Mouse (Mus musculus): ENCODE data around the gene Ecm1. TPM values are rescaled to one million over a fixed set of nuclear protein-coding genes. Genes with fewer than 3 reads are reported as not detected.

Ecm1 gene
- polyA plus RNA-seq (2016; fragmentation: Nextera tagmentation; extraction: Ambion mirVana) = 14.2 and 20.3 TPM in 2 replicates

GRCm38 (mm10) chr3:95739353-95740104 lies at the start of gene Ecm1:
Ecm1 (minus strand) TSS chr3:95739569.
- H3K27ac ChIP-seq = peak within 1 kb of the TSS; percentile 45; the same call in 1 of the 2 replicates
- no peak within 1 kb of the TSS for H3K4me3 ChIP-seq
- H3K4me1 ChIP-seq (replicated peaks) = peaks cover 30% of the 10 kb centered on the region
- no peaks in the 10 kb centered on the region for H3K27me3 ChIP-seq (ENCODE audit: insufficient read depth, poor library complexity, severe bottlenecking)
- WGBS = 81% methylated on average over 7 of the region's 7 CpGs
- no peaks in the 10 kb centered on the region for H3K9me3 ChIP-seq
- DNase-seq (ENCODE audit: low spot score) = no peak
- peaks cover 98% of the 10 kb centered on the region for H3K36me3 ChIP-seq

- no peaks in the 10 kb centered on the region for H3K4me1 ChIP-seq (replicated peaks)
- H3K9me3 ChIP-seq = no peaks in the 10 kb centered on the region
- peaks cover 84% of the 10 kb centered on the region for H3K36me3 ChIP-seq
- no peak for DNase-seq (ENCODE audit: low spot score)
- no peak overlapping the region for H3K27ac ChIP-seq
- no peak overlapping the region for H3K4me3 ChIP-seq
- no peaks in the 10 kb centered on the region for H3K27me3 ChIP-seq (ENCODE audit: insufficient read depth, poor library complexity, severe bottlenecking)
- WGBS = 88% methylated on average over 4 of the region's 4 CpGs
These were observed 46.1 kb upstream of the Ecm1 start for GRCm38 (mm10) chr3:95785501-95785900.

GRCm38 (mm10) chr3:95771985-95772384 lies 32.6 kb upstream of the Ecm1 start:
- H3K27ac ChIP-seq = no peak overlapping the region
- no peak for DNase-seq (ENCODE audit: low spot score)
- H3K9me3 ChIP-seq = no peaks in the 10 kb centered on the region
- H3K4me1 ChIP-seq (replicated peaks) = no peaks in the 10 kb centered on the region
- peaks cover 99% of the 10 kb centered on the region for H3K36me3 ChIP-seq
- no peaks in the 10 kb centered on the region for H3K27me3 ChIP-seq (ENCODE audit: insufficient read depth, poor library complexity, severe bottlenecking)
- H3K4me3 ChIP-seq = no peak overlapping the region

GRCm38 (mm10) chr3:95765534-95765933 lies 26.2 kb upstream of the Ecm1 start:
- no peak for DNase-seq (ENCODE audit: low spot score)
- peaks cover 13% of the 10 kb centered on the region; the same call in 1 of the 2 replicates for H3K4me1 ChIP-seq (replicated peaks)
- H3K27ac ChIP-seq = no peak overlapping the region
- H3K27me3 ChIP-seq (ENCODE audit: insufficient read depth, poor library complexity, severe bottlenecking) = no peaks in the 10 kb centered on the region
- no peaks in the 10 kb centered on the region for H3K9me3 ChIP-seq
- H3K36me3 ChIP-seq = peaks cover 74% of the 10 kb centered on the region
- 94% methylated on average over 10 of the region's 10 CpGs for WGBS
- no peak overlapping the region for H3K4me3 ChIP-seq

GRCm38 (mm10) chr3:95763811-95764210 lies 24.4 kb upstream of the Ecm1 start:
- no peak overlapping the region for H3K4me3 ChIP-seq
- peaks cover 61% of the 10 kb centered on the region for H3K36me3 ChIP-seq
- no peaks in the 10 kb centered on the region for H3K9me3 ChIP-seq
- 70% methylated on average over 10 of the region's 10 CpGs for WGBS
- DNase-seq (ENCODE audit: low spot score) = no peak
- H3K27ac ChIP-seq = 0 out of 2 replicates have a peak overlapping the region, but pooled peaks have one; percentile 31
- no peaks in the 10 kb centered on the region for H3K27me3 ChIP-seq (ENCODE audit: insufficient read depth, poor library complexity, severe bottlenecking)
- H3K4me1 ChIP-seq (replicated peaks) = peaks cover 13% of the 10 kb centered on the region; the same call in 1 of the 2 replicates

- Histone ChIP-seq H3K4me3 (no peak overlapping the region), H3K27ac (no peak overlapping the region), H3K4me1 (replicated peaks) (peaks cover 13% of the 10 kb centered on the region; the same call in 1 of the 2 replicates), H3K9me3 (no peaks in the 10 kb centered on the region), H3K27me3 (ENCODE audit: insufficient read depth, poor library complexity, severe bottlenecking) (no peaks in the 10 kb centered on the region), H3K36me3 (peaks cover 52% of the 10 kb centered on the region)
- 52% methylated on average over 6 of the region's 6 CpGs for WGBS
- no peak for DNase-seq (ENCODE audit: low spot score)
These were observed 23.6 kb upstream of the Ecm1 start for GRCm38 (mm10) chr3:95762961-95763360.

- H3K4me3 ChIP-seq = no peak overlapping the region
- 66% methylated on average over 4 of the region's 4 CpGs for WGBS
- H3K27ac ChIP-seq = 0 out of 2 replicates have a peak overlapping the region, but pooled peaks have one; percentile 23
- peaks cover 41% of the 10 kb centered on the region for H3K36me3 ChIP-seq
- no peaks in the 10 kb centered on the region for H3K27me3 ChIP-seq (ENCODE audit: insufficient read depth, poor library complexity, severe bottlenecking)
- peaks cover 13% of the 10 kb centered on the region; the same call in 1 of the 2 replicates for H3K4me1 ChIP-seq (replicated peaks)
- no peak for DNase-seq (ENCODE audit: low spot score)
- no peaks in the 10 kb centered on the region for H3K9me3 ChIP-seq
These were observed 22.4 kb upstream of the Ecm1 start for GRCm38 (mm10) chr3:95761771-95762170.

- Histone ChIP-seq H3K4me1 (replicated peaks) (peaks cover 13% of the 10 kb centered on the region; the same call in 1 of the 2 replicates), H3K27ac (no peak overlapping the region), H3K4me3 (no peak overlapping the region), H3K36me3 (peaks cover 29% of the 10 kb centered on the region), H3K27me3 (ENCODE audit: insufficient read depth, poor library complexity, severe bottlenecking) (no peaks in the 10 kb centered on the region), H3K9me3 (no peaks in the 10 kb centered on the region)
- no peak for DNase-seq (ENCODE audit: low spot score)
These were observed 21.3 kb upstream of the Ecm1 start for GRCm38 (mm10) chr3:95760656-95761055.

GRCm38 (mm10) chr3:95760106-95760505 lies 20.7 kb upstream of the Ecm1 start, which contains the start of gene Tars2:
Tars2 (minus strand) TSS chr3:95760206.
- H3K27me3 ChIP-seq (ENCODE audit: insufficient read depth, poor library complexity, severe bottlenecking) = no peaks in the 10 kb centered on the region
- no peak for DNase-seq (ENCODE audit: low spot score)
- H3K27ac ChIP-seq = no peak within 1 kb of the TSS
- peaks cover 24% of the 10 kb centered on the region for H3K36me3 ChIP-seq
- peaks cover 18% of the 10 kb centered on the region; the same call in 1 of the 2 replicates for H3K4me1 ChIP-seq (replicated peaks)
- H3K9me3 ChIP-seq = no peaks in the 10 kb centered on the region
- H3K4me3 ChIP-seq = no peak within 1 kb of the TSS
- 85% methylated on average over 6 of the region's 6 CpGs for WGBS

GRCm38 (mm10) chr3:95758467-95759218 lies 19.3 kb upstream of the Ecm1 start:
- H3K27ac ChIP-seq = no peak overlapping the region
- 63% methylated on average over 9 of the region's 9 CpGs for WGBS
- no peak for DNase-seq (ENCODE audit: low spot score)

GRCm38 (mm10) chr3:95756808-95757207 lies 17.4 kb upstream of the Ecm1 start:
- Histone ChIP-seq H3K27me3 (ENCODE audit: insufficient read depth, poor library complexity, severe bottlenecking) (no peaks in the 10 kb centered on the region), H3K27ac (no peak overlapping the region), H3K4me1 (replicated peaks) (peaks cover 15% of the 10 kb centered on the region), H3K4me3 (no peak overlapping the region), H3K36me3 (peaks cover 14% of the 10 kb centered on the region), H3K9me3 (no peaks in the 10 kb centered on the region)
- no peak for DNase-seq (ENCODE audit: low spot score)
- WGBS = 88% methylated on average over 2 of the region's 2 CpGs

More at GRCm38 (mm10) chr3:95758467-95759218, 19.3 kb upstream of the Ecm1 start:
- Histone ChIP-seq H3K27me3 (ENCODE audit: insufficient read depth, poor library complexity, severe bottlenecking) (no peaks in the 10 kb centered on the region), H3K36me3 (peaks cover 9% of the 10 kb centered on the region), H3K4me1 (replicated peaks) (peaks cover 21% of the 10 kb centered on the region), H3K9me3 (no peaks in the 10 kb centered on the region), H3K4me3 (no peak overlapping the region)

GRCm38 (mm10) chr3:95754345-95755206 lies 15.2 kb upstream of the Ecm1 start:
- Histone ChIP-seq H3K27ac (peak overlapping the region; percentile 92), H3K9me3 (no peaks in the 10 kb centered on the region), H3K36me3 (peaks cover 33% of the 10 kb centered on the region), H3K4me3 (peak overlapping the region; percentile 88), H3K27me3 (ENCODE audit: insufficient read depth, poor library complexity, severe bottlenecking) (no peaks in the 10 kb centered on the region), H3K4me1 (replicated peaks) (peaks cover 15% of the 10 kb centered on the region)
- under 1% methylated on average over 30 of the region's 30 CpGs for WGBS
- DNase-seq (ENCODE audit: low spot score) = peak; percentile 90
